Mouse (Mus musculus) cerebellum, adult 2 months (tissue): ENCODE results near the gene Ubac2.

ENCODE experiments used
- CTCF ChIP-seq: fragments of 200-500 bp; IDR thresholded peaks from 2 replicates; pipeline ENCODE4 v1.5.1; 2011; ENCODE audit warnings: low read depth, mild to moderate bottlenecking, control low read depth, low read length, moderate library complexity, borderline replicate concordance; ENCODE audit not compliant: insufficient read depth
- POLR2A ChIP-seq: fragments of 200-500 bp; IDR thresholded peaks from 2 replicates; pipeline ENCODE4 v1.6.1; 2011; ENCODE audit warnings: low read length, control low read depth, borderline replicate concordance; ENCODE audit not compliant: insufficient read depth

DNA sequence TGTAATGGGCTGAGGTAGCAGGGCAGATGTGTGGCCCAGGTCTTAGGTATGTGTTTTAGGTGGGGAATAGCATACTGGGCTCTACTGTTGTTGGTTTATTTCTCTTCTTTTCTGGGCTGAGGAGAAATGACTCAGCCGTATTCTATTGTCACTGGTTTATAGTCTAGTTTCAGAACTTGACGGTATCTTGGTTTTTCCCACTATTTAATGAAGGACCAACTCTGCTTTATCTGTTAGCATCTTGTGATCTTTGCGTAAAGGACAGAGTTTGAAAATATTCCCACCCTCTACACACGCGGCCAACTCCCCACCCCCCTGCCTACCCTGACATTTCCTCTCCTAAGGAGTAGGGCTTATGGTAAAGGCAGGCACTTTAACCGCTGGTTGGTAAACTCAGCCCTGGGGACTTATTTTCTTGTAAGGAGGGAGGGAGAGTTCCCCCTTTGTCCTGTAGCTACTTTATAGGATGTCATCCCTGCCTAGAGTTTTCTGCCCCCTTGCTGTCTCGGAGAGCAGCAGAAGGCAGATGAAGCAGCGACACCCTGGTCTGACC is 163.8 kb downstream of the Ubac2 start:
- TF ChIP-seq CTCF (no peak), POLR2A (no peak)
